Mouse (Mus musculus): Measurements from ENCODE around the gene Maml3.

DNA sequence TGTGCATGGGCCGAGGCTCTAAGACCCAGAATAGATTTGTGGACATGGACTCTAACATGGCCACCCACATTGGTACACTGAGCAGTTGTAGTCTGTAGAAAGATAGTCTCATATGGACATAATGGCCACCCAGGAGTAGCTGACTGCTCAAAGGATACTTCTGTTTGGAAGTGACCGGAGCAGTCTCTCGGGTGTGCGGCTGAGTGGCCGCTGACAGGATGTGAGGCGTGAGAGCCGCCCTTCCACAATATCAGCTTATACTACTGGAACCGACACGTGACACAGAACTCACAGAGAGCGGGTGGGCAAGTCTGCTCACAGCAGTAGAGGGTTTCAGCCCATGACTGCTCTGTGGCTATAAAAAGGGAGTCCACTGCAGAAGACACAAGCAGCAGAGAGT is 283.3 kb downstream of the Maml3 start:
- TF ChIP-seq EP300 (IDR thresholded peaks at IDR 0.05): no peak
- TF ChIP-seq CTCF (IDR thresholded peaks at IDR 0.05): no peak

Data from lung, postnatal 0 days (tissue).